Mouse (Mus musculus): ENCODE results near the gene Itgal.
"Not testable (repeated sequence)": the region's sequence is repeated elsewhere in the genome, so short reads cannot be mapped to it uniquely, and the experiment has no call there.

Itgal gene

DNA sequence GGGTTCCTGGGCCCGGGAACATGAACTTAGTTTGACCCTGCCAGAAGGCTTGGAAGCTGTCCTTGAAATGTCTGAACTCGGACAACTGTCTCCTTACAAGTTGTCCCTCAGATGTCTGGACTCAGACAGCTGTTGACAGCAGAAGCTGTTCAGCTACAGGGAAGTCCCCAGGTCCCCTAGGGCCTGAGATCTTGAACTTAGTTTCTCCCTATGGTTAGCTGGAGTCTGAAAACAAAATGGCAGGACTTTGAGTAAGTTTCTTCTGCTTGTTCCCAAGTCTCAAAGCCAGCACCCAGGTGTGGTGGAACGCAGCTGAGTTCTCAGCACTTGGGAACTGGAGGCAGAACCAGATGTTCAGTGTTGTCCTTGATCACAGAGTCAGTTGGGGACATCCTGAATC, 16.0 kb upstream of the Itgal start:
- no peak for DNase-seq

DNA sequence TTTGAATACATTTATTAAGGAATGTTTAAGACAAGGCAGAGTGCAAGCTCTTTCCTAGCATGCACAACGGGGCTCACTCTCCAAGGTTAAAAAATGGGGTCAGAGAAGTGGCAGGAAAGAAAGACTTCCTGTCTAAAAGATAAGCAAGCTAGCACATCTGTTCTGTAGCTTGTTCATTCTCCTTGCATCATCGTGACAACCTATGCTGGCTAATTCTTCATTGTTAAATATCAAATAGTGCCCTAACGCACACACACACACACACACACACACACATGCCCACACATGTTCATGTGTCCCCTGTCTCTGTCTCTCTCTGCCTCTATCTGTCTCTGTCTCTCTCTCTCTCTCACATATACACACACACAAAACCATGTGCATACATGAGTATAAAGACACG, 14.9 kb upstream of the Itgal start:
- DNase-seq: no peak

DNA sequence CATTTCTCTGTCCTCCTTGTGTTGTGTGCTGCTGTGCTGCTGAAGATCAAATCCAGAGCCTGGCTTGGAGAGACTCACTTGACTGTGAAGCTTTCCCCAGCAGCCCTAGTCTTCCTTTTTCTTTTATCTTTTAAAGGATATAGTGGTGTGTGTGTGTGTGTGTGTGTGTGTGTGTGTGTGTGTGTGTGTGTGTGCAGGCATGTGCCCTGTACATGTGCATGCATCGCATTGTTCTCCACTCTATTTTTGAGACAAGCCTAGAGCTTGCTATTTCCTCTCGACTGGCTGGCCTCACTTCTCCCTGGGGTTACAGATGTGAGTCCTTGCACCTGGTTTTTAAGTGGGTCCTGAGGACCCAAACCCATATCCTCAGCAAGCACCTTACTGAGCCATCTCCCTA, 13.9 kb upstream of the Itgal start:
- no peak for DNase-seq

DNA sequence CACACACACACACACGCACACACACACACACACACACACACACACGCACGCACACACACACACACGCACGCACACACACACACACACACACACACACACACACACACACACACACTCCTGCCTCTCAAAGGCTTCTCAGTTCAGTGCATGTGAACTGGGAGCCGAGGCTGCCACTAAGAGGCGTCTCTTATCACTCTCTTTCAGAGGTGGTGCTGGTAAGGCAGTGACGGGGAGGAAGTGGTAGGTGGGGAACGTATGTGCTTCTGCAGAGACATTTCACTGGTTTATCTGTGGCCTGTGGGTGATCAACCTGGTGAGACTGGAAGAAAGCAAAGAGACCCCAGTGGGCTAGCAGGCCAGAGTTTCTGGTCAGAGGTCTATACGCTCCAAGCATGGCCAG, 10.9 kb upstream of the Itgal start:
- no peak for DNase-seq

DNA sequence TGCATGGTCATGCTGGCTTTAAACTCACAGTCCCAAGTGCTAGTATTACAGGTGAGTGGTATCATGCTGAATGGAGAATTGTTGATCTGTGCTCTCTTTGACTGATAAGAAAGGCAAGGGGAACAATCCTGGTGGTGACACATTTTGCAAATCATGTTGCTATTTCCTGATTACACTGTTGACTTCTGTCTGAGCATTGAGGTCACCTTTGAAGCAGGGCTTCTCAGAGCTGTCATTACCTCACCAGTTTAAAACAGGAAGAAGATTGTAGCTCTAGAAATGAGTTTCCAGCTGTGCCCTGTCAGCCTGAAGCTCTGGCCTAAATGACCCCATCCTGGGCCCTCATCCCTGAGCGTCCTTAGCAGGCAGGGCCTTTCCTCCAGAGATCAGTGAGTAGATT, 8.1 kb upstream of the Itgal start:
- DNase-seq: no peak

DNA sequence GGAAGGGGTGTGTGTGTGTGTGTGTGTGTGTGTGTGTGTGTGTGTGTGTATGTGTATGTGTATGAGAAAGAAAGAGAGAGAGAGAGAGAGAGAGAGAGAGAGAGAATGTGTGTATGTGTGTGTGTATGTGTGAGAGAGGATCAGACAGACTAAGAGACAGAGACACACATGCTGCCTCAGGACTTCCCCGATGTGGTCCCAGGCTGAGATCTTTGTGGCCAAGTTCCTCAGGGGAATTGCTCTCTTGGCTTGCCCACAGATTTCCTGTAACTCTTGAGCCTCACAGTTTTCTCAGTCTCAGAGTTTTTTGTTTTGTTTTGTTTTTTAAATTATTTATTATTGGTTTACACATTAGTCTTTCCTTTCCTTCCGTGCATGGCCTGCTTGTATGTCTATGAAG, 6.8 kb upstream of the Itgal start:
- DNase-seq: no peak

DNA sequence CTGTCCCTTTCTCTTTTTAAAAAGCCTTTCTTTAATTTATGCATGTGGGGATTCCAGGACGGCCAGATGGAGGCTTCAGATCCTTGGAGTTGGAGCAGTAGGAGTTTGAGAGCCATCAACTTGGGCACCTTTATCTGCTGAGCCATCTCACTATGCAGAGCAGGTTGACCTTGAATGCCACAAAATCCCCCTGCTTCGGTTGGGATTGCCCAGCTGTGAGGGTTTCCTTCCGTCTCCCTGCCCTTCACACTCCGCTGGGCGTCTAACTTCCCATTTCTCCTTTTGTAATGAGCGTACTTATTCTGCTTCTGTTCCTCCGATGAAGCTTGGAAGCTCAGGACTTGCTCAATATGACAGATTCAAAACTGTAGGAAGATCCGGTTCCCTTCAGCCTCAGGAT, 5.9 kb upstream of the Itgal start:
- DNase-seq: no peak

DNA sequence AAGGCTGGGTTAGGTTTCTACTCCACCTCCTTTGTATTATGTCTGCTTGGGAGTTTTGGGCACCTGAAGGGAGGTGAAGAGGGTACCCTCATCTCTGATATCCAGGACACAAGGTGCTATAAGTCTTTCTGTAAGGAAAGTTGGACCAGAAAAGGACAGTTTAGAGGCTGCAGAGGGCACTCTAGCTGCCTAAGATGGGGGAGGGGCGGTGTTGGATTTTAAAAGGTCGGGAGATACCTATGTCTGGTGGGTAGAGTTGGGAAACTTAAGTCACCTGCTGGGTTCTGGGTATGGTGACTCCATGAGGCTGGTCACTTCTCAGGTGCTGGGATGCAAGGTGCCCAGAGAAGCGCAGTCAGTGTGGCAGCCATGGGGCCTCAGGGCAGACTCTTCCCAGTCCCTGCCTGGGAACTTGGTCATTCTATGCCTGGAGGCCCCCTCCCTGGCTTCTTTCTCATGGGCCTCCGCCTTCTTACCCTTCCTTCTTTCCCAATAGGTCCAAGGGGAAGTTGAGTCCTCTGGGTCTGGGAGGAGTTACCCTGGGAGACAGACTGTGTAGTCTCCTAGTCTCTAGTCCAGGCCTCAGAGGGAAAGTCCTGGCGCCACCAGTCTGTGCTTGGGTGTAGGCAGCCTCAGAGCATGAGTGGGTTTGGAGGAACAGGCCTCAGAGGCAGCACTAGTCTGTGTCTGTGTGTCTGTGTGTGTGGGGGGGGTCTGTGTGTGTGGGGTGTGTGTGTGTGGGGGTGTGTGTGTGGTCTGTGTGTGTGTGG, 911 bp downstream of the Itgal start:
- DNase-seq: no peak

DNA sequence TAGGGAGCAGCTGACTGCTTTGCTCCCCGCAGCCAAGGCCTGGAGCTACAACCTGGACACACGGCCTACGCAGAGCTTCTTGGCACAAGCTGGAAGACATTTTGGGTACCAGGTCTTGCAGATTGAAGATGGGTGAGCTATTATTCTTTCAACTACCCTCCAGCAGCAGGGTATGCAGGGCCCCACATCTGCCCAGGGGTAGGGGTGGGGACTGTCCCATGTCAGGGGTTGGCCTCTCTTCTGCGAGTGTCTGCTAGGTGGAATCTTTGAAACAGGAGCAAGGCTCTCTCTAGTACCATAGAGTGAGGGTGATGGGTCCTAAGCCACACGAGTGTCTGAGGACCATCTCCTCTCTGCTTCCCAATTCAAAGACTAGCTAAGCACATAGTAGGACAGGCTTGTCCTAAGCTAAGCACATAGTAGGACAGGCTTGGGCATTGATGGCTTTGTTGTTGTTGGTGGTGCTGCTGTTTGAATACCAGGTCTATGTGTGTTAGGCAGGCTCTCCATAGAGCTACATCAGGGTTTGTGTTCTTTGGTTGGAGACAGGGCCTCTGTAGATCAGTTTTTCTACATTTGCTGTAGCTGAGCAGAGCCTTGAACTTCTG, 1.6 kb downstream of the Itgal start:
- no peak for DNase-seq

DNA sequence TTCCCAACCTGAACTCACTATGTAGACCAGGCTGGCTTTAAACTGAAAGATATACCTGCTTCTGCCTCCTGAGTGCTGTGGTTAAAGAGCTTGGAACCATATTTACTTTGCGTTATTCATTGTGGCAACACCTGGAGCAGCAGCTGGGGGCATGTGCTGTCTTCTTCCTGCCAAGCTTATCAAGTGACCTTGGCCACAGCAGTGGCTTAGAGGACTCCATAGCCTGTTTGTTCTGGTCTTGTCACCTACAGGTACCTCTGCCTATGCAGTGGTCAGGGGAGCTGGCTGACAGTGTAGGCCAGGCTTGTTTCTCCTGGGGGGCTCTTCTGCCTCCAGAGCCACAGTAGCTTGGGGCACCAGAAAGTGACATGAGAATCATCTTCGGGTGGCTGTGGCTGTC, 12.4 kb downstream of the Itgal start:
- DNase-seq: no peak

DNA sequence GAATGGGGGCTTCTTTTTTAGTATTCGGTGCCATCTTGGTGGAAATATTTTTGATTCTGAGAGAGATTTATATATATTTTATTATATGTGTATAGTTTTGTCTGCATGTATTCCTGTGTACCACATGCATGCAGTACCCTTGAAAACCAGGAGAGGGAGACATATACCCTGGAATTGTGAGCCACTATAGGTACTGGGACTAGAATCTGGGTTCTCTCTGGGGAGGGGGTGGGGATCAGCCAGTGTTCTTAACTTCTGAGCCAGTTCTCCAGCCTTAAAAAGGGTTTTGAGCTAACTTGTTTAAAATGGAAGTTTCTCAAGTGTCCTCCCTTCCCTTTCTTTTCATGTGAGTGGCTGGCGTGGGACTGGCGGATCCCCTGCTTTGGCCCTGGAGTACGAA, 12.8 kb downstream of the Itgal start:
- DNase-seq: peak; percentile 15 to 69

DNA sequence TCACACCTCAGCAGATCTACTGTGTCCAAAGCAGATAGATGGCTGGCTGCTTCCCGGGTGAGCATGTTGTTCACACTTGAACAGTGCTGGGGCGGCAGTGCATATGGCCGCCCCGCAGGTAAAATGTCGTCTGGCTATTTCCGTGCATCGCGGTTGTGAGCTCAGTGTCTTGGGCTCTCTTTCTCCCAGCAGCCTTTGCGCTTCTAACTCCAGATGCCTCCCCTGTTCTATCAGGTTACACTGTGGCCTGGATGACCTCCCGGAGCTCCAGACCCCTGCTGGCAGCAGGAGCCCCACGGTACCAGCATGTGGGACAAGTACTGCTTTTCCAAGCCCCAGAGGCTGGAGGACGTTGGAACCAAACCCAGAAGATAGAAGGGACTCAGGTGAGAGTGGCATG, 13.9 kb downstream of the Itgal start:
- DNase-seq: no peak

DNA sequence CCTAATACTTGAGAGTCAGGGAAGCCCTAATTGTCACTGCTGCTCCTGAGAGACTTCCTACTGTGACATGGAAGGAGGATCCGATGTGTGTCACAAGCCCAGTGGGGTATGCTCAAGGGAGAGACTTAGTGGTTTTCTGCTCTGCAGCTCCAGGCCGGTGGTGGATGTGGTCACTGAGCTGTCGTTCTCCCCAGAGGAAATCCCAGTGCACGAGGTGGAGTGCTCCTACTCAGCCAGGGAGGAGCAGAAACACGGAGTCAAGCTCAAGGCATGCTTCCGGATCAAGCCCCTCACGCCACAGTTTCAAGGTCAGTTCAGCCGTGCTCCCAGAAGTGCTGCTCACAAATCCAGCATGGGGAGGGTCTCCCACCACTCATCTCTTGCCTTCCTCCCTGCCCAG, 17.9 kb downstream of the Itgal start:
- no peak for DNase-seq

DNA sequence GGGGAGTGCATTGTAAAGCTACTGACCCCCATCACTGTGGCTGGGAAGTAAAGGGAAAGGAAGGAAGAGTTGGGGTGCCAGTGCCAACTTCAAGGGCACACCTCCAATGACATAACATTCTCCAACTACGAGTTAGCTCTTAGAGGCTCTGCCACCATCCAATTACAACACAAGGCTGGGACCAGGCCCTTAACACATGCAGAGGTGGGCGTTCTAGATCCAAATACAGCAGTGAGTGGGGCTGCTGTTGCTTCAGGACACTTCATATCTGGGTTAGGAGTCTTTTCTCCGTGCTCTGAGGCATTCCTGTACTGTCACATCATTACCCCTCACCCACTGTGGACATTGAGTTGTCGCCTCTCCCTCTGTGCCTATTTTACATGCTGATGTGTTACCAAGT, 25.0 kb downstream of the Itgal start:
- no peak for DNase-seq

DNA sequence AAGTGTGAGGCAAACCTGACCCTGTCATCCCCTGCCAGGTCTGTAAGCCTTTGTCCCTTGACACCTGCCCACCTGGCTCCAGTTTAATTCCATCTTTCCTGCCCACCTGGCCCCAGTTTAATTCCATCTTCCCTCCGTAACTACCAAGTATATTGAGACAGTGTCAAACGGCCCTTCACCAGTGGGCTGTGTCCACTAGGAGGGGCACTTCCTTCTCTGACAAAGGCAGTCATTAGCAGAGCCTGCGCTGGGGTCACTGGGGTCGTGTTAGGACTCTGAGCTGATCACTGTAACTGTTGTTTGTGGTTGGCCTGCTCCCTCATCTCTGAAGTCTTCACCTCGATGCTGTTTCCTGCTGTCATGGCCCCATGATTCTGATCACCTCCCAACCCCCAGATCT, 26.0 kb downstream of the Itgal start:
- peak in 1 of 2 experiments; percentile 16 for DNase-seq

DNA sequence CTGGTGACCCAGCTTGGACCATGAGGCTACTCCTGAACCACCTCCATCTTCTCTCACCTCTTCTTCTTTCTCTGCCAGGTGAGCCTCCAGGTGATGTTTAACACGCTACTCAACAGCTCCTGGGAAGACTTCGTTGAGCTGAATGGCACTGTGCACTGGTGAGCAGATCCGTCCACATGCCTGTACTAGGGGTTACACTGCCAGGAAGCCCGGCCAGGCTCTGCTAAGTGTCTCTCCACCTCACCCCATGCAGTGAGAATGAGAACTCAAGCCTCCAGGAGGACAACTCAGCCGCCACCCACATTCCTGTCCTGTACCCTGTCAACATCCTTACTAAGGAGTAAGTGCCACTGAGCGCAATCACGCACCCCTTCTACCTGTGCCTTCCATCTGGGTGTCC, 28.9 kb downstream of the Itgal start:
- no peak for DNase-seq

DNA sequence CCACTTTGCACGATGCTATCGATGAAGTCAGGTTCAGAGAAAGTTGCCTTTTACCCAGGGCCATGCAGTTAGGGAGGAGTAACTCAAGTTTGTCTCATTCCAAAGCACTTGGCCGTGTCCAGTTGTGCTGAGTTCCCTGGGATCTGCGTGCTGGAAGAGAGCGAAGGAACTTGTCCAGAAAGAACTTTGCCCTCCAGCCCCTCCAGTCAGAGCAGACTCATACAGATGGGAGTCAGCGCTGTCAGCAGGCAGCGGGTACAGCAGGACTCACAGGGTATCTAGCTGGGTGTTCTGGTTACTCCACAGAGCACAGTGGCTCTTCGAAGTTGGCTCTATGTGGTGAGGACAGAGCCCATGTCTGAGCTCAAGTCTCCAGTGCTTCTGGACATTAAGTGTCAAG, 29.5 kb downstream of the Itgal start:
- no peak for DNase-seq

DNA sequence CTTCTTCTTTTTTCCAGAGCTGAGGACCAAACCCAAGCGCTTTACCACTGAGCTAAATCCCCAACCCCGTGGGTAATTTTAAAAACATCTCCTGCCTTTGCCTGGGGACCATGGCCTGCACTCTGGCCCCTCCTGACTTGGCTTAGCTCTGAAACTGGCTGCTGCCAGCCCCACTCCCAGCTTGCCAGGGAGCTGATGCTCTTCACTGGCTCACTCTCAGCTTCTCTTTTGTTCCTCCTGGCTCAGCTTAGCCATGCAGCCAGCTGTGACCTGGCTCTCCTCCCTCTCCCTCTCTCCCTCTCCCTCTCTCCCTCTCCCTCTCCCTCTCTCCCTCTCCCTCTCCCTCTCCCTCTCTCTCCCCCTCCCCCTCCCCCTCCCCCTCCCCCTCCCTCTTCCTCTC, 30.6 kb downstream of the Itgal start:
- peak in 1 of 2 experiments; percentile 13 for DNase-seq

DNA sequence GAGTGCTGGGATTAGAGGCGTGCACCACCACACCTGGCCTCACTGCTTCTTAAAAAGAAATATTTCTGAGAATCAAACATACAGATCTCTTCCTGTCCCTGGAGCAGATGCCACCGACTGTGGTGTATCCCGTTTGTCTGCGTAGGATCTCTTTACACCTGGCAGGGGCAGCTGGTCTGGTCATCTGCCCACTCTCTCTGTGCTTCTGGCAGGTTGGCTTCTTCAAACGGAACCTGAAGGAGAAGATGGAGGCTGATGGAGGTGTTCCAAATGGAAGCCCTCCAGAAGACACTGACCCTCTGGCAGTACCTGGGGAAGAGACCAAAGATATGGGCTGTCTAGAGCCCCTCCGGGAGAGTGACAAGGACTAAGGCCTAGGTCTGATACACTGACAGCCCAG, 37.2 kb downstream of the Itgal start:
- no peak for DNase-seq

DNA sequence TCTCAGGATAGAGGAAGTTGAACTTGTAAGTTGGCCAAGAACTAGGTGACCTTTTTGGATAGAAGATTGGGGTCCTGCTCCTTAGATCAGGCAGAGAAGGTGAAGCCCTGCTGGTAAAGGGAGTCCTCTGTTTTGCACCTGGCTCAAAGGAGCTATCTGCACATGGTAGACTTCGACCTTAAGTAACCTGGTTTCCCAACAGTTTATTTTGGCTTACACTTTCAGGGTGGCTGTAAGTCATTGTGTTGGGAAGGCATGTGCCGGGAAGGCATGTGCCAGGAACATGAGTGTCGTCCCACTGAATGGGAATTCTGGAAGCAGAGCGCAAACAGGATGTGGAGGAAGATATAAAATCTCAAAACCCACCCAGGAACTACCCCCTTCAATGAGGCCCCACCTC, 39.5 kb downstream of the Itgal start:
- no peak for DNase-seq

DNA sequence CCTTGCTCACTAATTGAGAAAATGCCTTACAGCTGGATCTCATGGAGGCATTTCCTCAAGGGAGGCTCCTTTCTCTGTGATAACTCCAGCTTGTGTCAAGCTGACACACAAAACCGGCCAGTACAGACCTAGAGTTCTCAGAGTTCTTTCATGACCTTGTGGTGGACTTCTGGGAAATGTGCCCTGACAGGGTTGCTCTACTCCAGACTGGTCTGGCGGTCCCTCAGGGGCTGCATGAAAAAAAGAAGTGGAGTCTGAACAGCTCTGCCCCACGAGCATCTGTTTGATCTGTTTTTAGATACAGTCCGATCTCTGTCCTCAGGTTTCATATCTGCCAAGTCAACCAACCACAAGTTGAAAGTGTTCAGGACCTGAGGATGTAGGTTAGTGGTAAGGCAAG, 41.6 kb downstream of the Itgal start:
- DNase-seq: no peak

DNA sequence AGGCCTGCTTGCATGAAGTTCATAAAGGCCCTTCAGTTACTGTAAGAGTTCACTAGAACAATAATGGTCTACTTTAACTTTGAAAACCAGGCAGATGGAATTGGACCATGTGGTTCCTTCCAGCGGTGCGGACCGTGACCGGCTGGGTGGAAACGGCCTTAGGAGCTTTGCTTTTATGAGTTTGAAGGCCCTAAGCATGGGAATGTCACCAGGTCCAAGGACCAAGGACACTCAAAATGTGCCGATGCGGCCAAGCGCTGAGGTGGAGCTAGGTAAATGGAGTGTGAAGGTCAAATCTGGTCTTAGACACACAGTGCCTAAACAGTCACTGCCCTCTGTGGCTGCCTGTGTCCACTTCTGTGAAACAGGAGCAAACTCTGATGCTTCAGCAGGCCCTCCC, 45.3 kb downstream of the Itgal start:
- no peak for DNase-seq

DNA sequence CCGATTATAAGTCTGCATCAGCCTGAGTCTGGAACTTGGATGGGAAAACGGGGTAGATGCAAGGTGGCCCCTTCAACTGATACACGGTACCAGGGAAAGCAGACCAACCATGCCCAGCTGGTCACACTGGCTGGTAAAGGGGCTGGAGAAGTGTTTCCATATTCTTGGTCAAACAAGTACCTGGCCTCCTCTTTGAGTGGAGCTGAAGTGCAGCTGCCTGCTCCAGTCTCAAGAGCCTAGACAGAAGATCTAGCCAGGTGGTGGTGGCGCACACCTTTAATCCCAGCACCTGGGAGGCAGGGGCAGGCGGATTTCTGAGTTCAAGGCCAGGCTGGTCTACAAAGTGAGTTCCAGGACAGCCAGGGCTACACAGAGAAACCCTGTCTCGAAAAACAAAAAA, 45.8 kb downstream of the Itgal start:
- DNase-seq: not testable (repeated sequence)

DNA sequence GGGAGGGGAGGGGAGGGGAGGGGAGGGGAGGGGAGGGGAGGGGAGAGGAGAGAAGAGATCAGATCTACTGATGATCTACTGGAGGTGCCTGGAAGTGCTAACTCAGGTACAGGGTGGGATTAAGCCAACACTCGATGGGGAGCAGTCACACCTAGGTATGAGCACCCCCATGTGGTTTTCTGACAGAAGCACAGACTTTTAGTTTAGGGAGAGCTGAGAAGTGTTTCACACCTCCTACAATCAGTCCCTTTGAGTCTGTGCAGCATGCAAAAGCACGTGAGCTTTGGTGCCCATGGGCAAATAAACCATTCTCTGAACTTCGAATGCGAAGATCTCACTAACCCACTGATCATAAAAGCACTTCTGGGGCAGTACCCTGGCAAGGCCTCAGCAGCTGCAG, 46.3 kb downstream of the Itgal start:
- no peak for DNase-seq

DNA sequence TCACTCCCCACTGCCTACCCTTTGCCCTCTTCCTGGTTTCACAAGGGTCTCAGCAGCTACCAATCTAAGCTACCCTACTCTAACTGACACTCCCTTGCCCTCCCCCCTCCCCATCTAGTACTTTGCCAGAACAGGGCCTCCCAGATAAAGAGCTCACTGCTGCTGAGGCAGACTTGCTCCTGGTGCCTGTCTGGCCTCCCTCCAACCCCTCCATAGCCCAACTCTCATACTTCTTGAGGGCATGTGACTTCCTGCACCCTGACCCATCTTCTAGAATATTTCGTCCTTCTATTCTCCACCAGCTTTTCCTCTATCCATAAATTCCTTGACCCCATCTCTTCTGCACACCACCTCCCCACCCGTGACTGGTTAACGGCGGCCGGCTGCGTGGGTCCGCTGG, 46.8 kb downstream of the Itgal start:
- no peak for DNase-seq

All from cerebellum, postnatal 36 days (tissue).